In the genomic region with DNA sequence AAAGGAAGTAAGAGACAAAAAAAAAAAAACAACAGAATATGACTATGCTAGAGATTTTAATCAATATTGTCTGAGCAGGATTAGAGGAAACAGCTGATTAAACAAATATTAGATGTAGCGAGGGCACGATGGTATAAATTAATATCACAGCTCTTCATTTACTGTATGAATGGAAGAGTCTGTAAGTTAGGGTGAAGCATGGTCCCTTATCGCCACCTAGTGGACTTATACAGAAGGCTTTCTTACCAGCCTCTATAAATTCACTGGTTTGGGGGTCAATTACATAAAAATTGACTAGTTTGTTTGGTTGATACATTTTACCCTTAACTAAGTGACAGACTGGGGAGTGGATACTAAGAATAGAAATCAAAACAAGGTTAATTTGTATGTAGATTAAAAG, we compare ENCODE assay signal across 8 mouse cellular contexts. TPM values are rescaled to one million over a fixed set of nuclear protein-coding genes. Genes with fewer than 3 reads are reported as not detected.
A peak's percentile ranks its signal among the peaks of the same experiment; 100 is the strongest.
DNase-seq lines count a peak whose midpoint lies in the region; ATAC-seq lines count a peak whose summit lies in the region.

No protein-coding gene starts in this region.

- DNase-seq in kidney, adult 8-10 months, result peak; percentile 11 to 21
- DNase-seq in kidney, adult 18-20 months, result no peak
- peak; percentile 62 for DNase-seq in R1 (ENCODE audit: low read depth, low spot score)
- DNase-seq in lung, postnatal 10 days, result peak; percentile 54
- DNase-seq in ovary, postnatal 14 days (ENCODE audit: low spot score), result no peak
- no peak for DNase-seq in testis, postnatal 10 days (ENCODE audit: low spot score)

- peaks cover 3% of the 10 kb centered on the region for H3K4me1 ChIP-seq in forebrain, embryonic 16.5 days (replicated peaks; ENCODE audit: control insufficient read depth, insufficient read depth, low read length)

- no peak overlapping the region for H3K4me3 ChIP-seq in forebrain, embryonic 16.5 days (replicated peaks; ENCODE audit: low read length)

- H3K4me2 ChIP-seq in forebrain, embryonic 16.5 days (ENCODE audit: low read length), result no peak overlapping the region

- no peaks in the 10 kb centered on the region for H3K36me3 ChIP-seq in forebrain, embryonic 16.5 days (ENCODE audit: control insufficient read depth, insufficient read depth)

- H3K9ac ChIP-seq in forebrain, embryonic 16.5 days (replicated peaks; ENCODE audit: low read depth, low read length), result no peak overlapping the region

- no peaks in the 10 kb centered on the region for H3K9me3 ChIP-seq in forebrain, embryonic 16.5 days (ENCODE audit: control insufficient read depth, low read length)

- peak; percentile 82 for ATAC-seq in CD4-positive, CD25-positive, alpha-beta regulatory T cell, adult 4 months
- ATAC-seq in forebrain, embryonic 16.5 days, result peak; percentile 59

- H3K27ac ChIP-seq in forebrain, embryonic 16.5 days (ENCODE audit: low read length), result no peak overlapping the region

- under 1% methylated on average over 3 of the region's 3 CpGs for WGBS in forebrain, embryonic 16.5 days

- H3K27me3 ChIP-seq in forebrain, embryonic 16.5 days (replicated peaks; ENCODE audit: control insufficient read depth, insufficient read depth, low read length), result no peaks in the 10 kb centered on the region

RNA-seq across cellular contexts. Expression of a gene that starts 3.4 kb away (rescaled TPM):
- not detected for polyA plus RNA-seq in CD4-positive, CD25-positive, alpha-beta regulatory T cell, adult 4 months (2017; shearing (Covaris generic))
- polyA plus RNA-seq in forebrain, embryonic 16.5 days (2015; fragmentation: Nextera tagmentation; extraction: Ambion mirVana), result 0.23 and 1.8 TPM in 2 replicates

Comparison
In these comparisons a context has a peak if more than half of its experiments do, and no peak if none do; other contexts are left out.
1. DNase-seq: peak in kidney, adult 8-10 months (2 of 2), R1 (single experiment) and lung, postnatal 10 days (single experiment); none in kidney, adult 18-20 months (single experiment), ovary, postnatal 14 days (single experiment) and testis, postnatal 10 days (single experiment).